Mouse (Mus musculus) forebrain, postnatal 0 days (tissue): ENCODE measurements around the gene Gm28269. TPM values are rescaled to one million over a fixed set of nuclear protein-coding genes. Genes with fewer than 3 reads are reported as not detected.

Experiments used
- ATAC-seq: fragments of 200-750 bp; cut with Nextera tagmentation; 2 replicates; pipeline ENCODE4 v1.8.0; 2017; ENCODE audit warnings: mild to moderate bottlenecking, moderate library complexity
- DNase-seq: peaks from one replicate; pipeline ENCODE4 v3.0.0-alpha.2; 2015
- H3K27ac ChIP-seq: fragments of 300-500 bp; sonication (generic); 2 replicates; pipeline ENCODE4 v1.5.1; 2014; ENCODE audit warnings: low read depth, mild to moderate bottlenecking, antibody characterized with exemption, low read length, moderate library complexity, mixed read lengths
- H3K27me3 ChIP-seq: fragments of 300-500 bp; sonication (generic); 2 replicates; pipeline ENCODE4 v1.6.1; 2014; ENCODE audit warnings: mild to moderate bottlenecking, low read length, mixed read lengths; ENCODE audit not compliant: insufficient read depth
- H3K36me3 ChIP-seq: fragments of 300-500 bp; sonication (generic); 2 replicates; pipeline ENCODE4 v1.6.1; 2014; ENCODE audit warnings: mild to moderate bottlenecking, moderate library complexity; ENCODE audit not compliant: insufficient read depth
- H3K4me1 ChIP-seq: fragments of 300-500 bp; sonication (generic); 2 replicates; pipeline ENCODE4 v1.6.1; 2014; ENCODE audit warnings: antibody characterized with exemption; ENCODE audit not compliant: insufficient read depth
- H3K4me2 ChIP-seq: fragments of 300-500 bp; sonication (generic); 2 replicates; pipeline ENCODE4 v1.6.1; 2014; ENCODE audit warnings: low read depth, mild to moderate bottlenecking, moderate library complexity
- H3K4me3 ChIP-seq: fragments of 300-500 bp; sonication (generic); 2 replicates; pipeline ENCODE4 v1.5.1; 2014; ENCODE audit warnings: low read depth, low read length, mixed read lengths
- H3K9ac ChIP-seq: fragments of 300-500 bp; sonication (generic); 2 replicates; pipeline ENCODE4 v1.6.1; 2014; ENCODE audit warnings: mild to moderate bottlenecking
- H3K9me3 ChIP-seq: fragments of 300-500 bp; sonication (generic); 2 replicates; pipeline ENCODE4 v1.6.1; 2016; ENCODE audit warnings: low read length
- CTCF ChIP-seq: sonication (generic); IDR thresholded peaks from 2 replicates; pipeline ENCODE4 v1.5.1; 2016; ENCODE audit warnings: antibody characterized with exemption, control low read depth, low read depth
- whole genome bisulfite sequencing: fragments of 180-500 bp; shearing (Covaris S2); extraction: QIAGEN DNeasy Blood & Tissue Kit; methylation state at CpG from one replicate; pipeline ENCODE4 v1.1.7; 2014; 5-methylcytosine and 5-hydroxymethylcytosine counted together
- polyA plus RNA-seq: library from polyadenylated mRNA; unstranded; fragments of >200 nt; fragmentation: Nextera tagmentation; extraction: Ambion mirVana; gene quantifications from 2 replicates; pipeline ENCODE4 v1.2.1, GENCODE M21; 2015
- total RNA-seq: library from RNA; depleted of rRNA; stranded (reverse); fragments of >200 nt; gene quantifications from 2 replicates; pipeline ENCODE4 v1.2.3, GENCODE M21; 2014; rRNA removed

Gene Gm28269
- total RNA-seq (not detected in 2 replicates), polyA plus RNA-seq (not detected in 2 replicates)

DNA sequence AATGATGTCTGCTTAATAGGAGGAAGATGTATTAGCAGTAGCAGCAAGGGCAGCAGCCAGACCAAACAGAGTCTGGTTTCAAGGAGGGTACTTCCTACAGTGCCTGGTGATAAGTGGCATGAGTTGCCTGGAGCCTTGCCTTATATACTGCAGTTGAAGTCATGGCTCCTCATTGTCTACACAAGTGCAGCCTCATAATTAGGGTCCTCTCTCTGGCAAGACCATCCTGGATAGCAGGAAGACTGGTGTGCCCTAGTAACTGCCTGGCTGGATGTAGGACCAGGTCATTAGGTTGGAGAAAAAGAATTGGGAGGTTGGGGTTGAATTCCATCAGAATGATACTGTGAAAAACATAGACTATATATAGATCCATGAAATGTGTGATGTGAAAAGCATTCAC lies at the start of gene Gm28269:
TSS of gene Gm28269 (minus strand) at position 101 of the 400 bp plus-strand sequence.
- Histone ChIP-seq H3K27me3 (no peaks in the 10 kb centered on the region), H3K36me3 (no peaks in the 10 kb centered on the region), H3K4me3 (no peak within 1 kb of the TSS), H3K9me3 (no peaks in the 10 kb centered on the region), H3K4me1 (no peaks in the 10 kb centered on the region), H3K27ac (no peak within 1 kb of the TSS), H3K9ac (no peak within 1 kb of the TSS), H3K4me2 (no peak within 1 kb of the TSS)
- ATAC-seq (no peak), DNase-seq (no peak)
- no peak for TF ChIP-seq CTCF

DNA sequence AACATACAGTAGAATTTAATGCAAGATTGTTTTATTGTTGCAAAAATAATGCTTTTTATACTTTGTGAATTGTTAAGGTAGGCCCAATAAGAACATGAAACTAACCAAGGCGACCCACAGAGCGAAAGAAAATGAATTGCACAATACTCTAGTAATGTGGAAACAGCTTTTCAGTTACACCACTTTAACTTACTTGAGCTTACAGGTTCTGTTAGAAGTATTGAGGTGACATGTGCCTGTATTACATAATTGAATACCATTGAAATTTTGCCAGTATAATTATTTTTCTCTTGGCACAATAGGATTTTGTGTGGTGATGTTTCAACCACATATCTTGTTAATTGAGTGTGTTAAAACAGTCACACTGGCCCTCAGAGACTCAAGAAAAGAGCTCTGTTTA lies 28.0 kb downstream of the Gm28269 start:
- Histone ChIP-seq H3K36me3 (no peaks in the 10 kb centered on the region), H3K27me3 (no peaks in the 10 kb centered on the region), H3K27ac (no peak overlapping the region), H3K9me3 (no peaks in the 10 kb centered on the region), H3K4me1 (no peaks in the 10 kb centered on the region), H3K4me3 (no peak overlapping the region), H3K4me2 (no peak overlapping the region), H3K9ac (no peak overlapping the region)
- DNase-seq (no peak), ATAC-seq (no peak)
- no peak for TF ChIP-seq CTCF
- whole genome bisulfite sequencing = 92% methylated on average over 2 of the region's 2 CpGs

DNA sequence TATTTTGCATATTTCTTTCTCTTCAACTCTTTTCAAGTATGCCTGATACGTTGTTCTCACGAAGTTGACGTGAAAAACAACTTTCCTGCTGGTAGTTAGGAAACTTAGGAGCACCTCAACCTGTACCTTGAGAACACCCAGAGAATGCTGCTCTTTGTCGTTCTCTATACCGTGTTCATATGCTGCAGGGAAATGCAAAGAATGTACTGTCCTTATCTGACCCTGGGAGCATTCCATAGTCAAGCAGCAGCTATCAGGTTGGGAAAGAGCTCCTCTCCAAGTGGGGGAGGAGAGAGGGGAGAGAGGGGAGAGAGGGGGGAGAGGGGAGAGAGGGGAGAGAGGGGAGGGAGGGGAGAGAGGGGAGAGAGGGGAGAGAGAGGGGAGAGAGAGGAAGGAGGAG lies 29.6 kb downstream of the Gm28269 start:
- Histone ChIP-seq H3K27me3 (no peaks in the 10 kb centered on the region), H3K4me1 (no peaks in the 10 kb centered on the region), H3K27ac (no peak overlapping the region), H3K36me3 (no peaks in the 10 kb centered on the region), H3K4me2 (no peak overlapping the region), H3K4me3 (no peak overlapping the region), H3K9ac (no peak overlapping the region), H3K9me3 (no peaks in the 10 kb centered on the region)
- no peak for TF ChIP-seq CTCF
- WGBS = 65% methylated on average over 5 of the region's 5 CpGs
- ATAC-seq (no peak), DNase-seq (no peak)

DNA sequence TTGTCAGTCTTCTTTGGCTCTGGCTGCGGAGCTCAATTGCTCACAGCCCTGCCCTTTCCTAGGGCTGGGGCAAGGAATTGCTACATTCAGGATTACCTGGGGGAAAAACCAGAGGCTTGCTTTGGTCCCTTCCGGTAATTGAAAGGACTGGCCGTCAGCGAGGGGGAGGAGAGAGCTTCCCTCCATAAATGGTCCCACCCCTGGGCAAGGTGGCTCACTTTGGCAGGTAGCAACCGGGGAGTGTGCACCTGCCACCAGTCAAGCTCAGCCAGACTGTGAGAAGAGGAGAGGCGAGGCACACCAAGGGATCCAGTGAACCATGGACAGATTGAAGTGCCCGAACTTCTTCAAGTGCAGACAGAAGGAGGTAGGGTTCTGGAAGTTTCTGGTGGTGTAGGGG lies 30.1 kb downstream of the Gm28269 start, which contains the start of gene Slc6a14:
TSS of gene Slc6a14 (plus strand) at position 68 of the 400 bp plus-strand sequence.
- H3K4me3 ChIP-seq = no peak within 1 kb of the TSS
- H3K9me3 ChIP-seq = no peaks in the 10 kb centered on the region
- H3K4me1 ChIP-seq = no peaks in the 10 kb centered on the region
- TF ChIP-seq CTCF = no peak
- H3K9ac ChIP-seq = no peak within 1 kb of the TSS
- H3K27me3 ChIP-seq = no peaks in the 10 kb centered on the region
- H3K4me2 ChIP-seq = no peak within 1 kb of the TSS
- no peaks in the 10 kb centered on the region for H3K36me3 ChIP-seq
- ATAC-seq (no peak), DNase-seq (no peak)
- H3K27ac ChIP-seq = no peak within 1 kb of the TSS
- 70% methylated on average over 7 of the region's 7 CpGs for WGBS

DNA sequence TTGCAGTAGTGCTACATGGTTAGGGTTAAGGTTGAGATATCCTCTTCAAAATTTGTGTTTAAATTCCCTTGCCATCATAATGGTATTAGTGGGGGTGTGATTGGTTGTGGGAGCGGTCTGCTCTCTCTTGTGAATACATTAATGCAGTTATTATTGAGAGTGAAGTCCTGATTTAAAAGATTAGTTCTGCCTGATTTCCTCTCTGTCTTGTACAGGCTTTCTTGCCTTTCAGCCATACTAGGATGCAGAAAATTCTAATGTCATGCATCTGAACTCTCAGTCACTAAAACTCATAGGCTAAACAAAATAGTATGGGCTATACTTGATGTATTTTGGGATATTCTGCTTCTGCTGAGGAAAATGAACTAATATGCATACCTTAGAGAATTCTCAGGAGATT lies 40.4 kb downstream of the Gm28269 start:
- no peak overlapping the region for H3K27ac ChIP-seq
- DNase-seq (no peak), ATAC-seq (no peak)
- no peaks in the 10 kb centered on the region for H3K9me3 ChIP-seq
- no peak overlapping the region for H3K4me2 ChIP-seq
- no peak for TF ChIP-seq CTCF
- H3K36me3 ChIP-seq = no peaks in the 10 kb centered on the region
- H3K27me3 ChIP-seq = no peaks in the 10 kb centered on the region
- 67% methylated on average over 1 of the region's 1 CpGs for WGBS
- H3K4me1 ChIP-seq = no peaks in the 10 kb centered on the region
- H3K4me3 ChIP-seq = no peak overlapping the region
- no peak overlapping the region for H3K9ac ChIP-seq

DNA sequence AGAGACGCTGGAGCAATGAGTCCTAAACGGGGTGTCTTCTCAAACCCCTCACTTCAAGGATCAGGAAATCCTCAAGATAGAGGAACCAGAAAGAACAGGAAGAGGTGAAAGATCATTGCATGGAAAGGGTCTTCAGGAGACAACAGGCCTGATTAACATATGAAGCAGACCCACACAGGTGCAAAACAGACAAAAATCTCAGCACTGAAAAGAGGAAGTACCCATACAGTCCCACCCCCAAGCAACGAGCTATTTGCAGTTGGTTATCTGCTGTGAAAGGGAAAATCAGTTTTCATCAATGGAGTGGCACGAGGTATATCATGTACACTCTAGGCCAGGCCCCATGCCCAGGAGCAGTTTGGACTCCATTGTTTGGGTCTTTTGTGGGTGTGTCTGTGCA lies 43.3 kb downstream of the Gm28269 start:
- Histone ChIP-seq H3K4me3 (no peak overlapping the region), H3K9ac (no peak overlapping the region), H3K36me3 (no peaks in the 10 kb centered on the region), H3K4me2 (no peak overlapping the region), H3K27me3 (no peaks in the 10 kb centered on the region), H3K4me1 (no peaks in the 10 kb centered on the region), H3K27ac (no peak overlapping the region), H3K9me3 (no peaks in the 10 kb centered on the region)
- 84% methylated on average over 4 of the region's 4 CpGs for WGBS
- ATAC-seq = no peak
- TF ChIP-seq CTCF = no peak
- DNase-seq = no peak

DNA sequence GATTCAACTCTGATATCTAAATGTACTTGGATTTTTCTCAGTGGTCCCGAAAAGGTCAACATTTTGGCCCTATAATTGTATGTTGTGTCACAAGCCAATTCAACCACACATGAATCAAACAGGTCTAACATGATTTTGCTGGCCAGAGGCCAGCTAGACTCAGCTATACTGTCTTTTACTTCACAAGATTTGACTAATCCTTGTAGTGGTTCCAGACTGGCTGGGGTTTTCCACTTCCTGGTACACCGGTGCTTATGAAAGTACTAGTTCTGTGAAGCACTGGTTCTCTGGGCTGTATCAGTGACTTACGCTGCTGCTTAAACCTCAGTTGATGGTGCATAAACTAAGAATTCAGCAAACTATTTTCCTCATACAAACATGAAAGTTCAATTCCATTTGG lies 49.2 kb downstream of the Gm28269 start:
- H3K27me3 ChIP-seq = no peaks in the 10 kb centered on the region
- DNase-seq = no peak
- no peaks in the 10 kb centered on the region for H3K4me1 ChIP-seq
- TF ChIP-seq CTCF = no peak
- no peaks in the 10 kb centered on the region for H3K9me3 ChIP-seq
- no peaks in the 10 kb centered on the region for H3K36me3 ChIP-seq
- H3K4me2 ChIP-seq = no peak overlapping the region
- ATAC-seq = no peak
- no peak overlapping the region for H3K4me3 ChIP-seq
- WGBS = 89% methylated on average over 3 of the region's 3 CpGs
- no peak overlapping the region for H3K27ac ChIP-seq
- no peak overlapping the region for H3K9ac ChIP-seq

DNA sequence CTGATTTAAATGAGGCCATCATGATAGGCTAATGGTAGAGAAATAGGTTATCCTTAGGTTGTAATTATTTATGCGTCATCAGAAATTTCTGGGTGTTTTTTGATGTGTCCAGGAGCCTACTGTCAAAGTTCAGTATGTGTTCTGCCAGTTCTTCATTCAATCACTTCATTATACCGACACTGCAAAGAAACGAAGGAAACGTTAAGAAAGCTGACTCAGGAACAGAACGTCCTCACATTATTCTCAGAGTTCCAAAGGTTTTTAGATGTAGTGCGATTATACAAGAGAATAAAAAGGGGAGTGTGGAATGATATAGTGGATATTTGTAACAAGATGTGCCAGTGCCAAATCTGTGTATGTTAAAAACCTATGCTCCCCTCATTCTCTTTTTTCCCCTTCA lies 49.7 kb downstream of the Gm28269 start:
- ATAC-seq (no peak), DNase-seq (no peak)
- no peak for TF ChIP-seq CTCF

More for the DNA sequence above, 49.7 kb downstream of the Gm28269 start:
- 69% methylated on average over 6 of the region's 6 CpGs for WGBS
- Histone ChIP-seq H3K4me2 (no peak overlapping the region), H3K9me3 (no peaks in the 10 kb centered on the region), H3K9ac (no peak overlapping the region), H3K36me3 (no peaks in the 10 kb centered on the region), H3K4me1 (no peaks in the 10 kb centered on the region), H3K27me3 (no peaks in the 10 kb centered on the region), H3K4me3 (no peak overlapping the region), H3K27ac (no peak overlapping the region)

Other genes starting within 250 kb of the Gm28269 start
- gene Slc6a14, start 30.2 kb downstream of the Gm28269 start, total RNA-seq = not detected in 2 replicates
- not detected in 2 replicates for gene Slc6a14, start 30.2 kb downstream of the Gm28269 start, polyA plus RNA-seq